Mouse (Mus musculus) kidney, postnatal 25 days (tissue): Measurements from ENCODE around the gene Ube2o.

Experiments
- DNase-seq, 2 experiments: peaks; one replicate each; pipeline ENCODE4 v3.0.0; 2021; ENCODE audit warnings: mixed read lengths in 2 of 2

Ube2o gene

DNA sequence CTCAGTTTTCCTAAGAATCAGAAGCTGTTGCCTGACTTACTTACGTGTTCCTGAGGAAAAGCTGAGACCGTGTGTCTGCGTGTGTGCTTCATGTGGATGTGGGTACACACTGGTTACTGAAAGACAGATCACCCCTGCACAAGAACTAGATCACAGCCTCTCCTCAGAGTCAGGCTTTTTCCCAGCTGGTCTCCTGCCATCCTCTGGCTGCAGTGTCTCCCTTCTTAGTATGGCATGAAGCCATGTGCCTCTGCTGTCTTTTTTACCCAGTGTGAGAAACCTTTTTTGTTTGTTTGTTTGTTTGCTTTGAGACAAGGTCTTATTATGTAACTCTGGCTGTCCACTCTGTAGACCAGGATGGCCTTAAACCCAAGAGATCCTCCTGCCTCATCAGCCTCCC, 2.0 kb downstream of the Ube2o start:
- no peak for DNase-seq

DNA sequence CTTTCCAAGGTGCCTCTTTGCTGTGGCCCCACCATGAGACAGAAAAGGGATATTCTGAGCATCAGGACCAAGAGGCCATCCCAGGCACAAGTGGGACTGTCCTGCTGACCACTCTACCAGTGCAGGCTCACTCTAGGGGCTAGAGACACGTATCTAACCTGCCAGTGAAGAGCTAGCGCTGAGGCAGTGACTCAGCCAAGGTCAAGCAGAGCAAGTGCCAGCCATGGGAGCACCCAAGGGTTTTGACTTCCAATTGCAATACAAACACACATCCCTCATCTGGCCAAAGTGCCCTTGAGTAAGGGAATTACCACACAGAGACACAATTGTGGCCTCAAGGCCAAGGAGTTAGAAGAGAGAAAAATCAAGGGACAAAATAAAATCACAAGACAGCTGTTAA, 5.9 kb downstream of the Ube2o start:
- no peak for DNase-seq

DNA sequence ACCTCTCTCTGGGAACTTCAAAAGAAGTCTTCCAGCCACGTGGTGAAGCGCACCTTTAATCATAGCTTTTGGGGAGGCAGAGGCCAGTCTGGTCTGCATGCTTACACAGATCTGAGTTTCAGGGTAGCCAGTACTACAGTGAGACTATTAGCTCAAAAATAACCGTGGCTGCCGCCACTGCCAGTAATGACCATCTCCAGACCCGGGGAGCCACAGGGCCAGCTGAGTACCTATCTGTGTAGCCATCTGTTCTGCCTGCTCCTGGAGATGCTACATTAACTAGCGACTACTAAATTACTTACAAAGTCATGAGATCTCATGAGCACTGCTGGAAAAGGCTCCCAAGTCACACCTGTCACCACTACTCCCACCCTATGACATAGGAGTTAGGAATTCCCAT, 6.3 kb downstream of the Ube2o start:
- no peak for DNase-seq

DNA sequence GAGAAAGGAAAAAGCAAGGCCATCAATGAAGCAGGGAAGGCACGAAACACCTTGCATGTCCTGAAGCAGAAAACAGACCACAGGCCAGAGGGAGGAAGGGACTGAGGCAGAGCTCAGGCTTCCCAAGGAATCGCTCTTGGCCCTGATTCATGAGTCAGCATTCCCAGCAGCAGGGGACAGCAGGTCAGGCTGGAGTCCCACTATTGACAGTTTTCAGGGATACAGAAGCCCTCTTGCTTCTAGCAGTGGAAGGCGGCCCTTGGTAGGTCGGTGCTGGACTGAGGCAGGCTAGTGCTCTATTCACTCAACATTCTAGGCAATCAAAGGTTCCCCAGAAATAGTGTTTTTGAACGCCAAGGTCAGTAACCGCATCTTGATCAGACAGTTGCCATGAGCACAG, 6.8 kb downstream of the Ube2o start:
- no peak for DNase-seq

DNA sequence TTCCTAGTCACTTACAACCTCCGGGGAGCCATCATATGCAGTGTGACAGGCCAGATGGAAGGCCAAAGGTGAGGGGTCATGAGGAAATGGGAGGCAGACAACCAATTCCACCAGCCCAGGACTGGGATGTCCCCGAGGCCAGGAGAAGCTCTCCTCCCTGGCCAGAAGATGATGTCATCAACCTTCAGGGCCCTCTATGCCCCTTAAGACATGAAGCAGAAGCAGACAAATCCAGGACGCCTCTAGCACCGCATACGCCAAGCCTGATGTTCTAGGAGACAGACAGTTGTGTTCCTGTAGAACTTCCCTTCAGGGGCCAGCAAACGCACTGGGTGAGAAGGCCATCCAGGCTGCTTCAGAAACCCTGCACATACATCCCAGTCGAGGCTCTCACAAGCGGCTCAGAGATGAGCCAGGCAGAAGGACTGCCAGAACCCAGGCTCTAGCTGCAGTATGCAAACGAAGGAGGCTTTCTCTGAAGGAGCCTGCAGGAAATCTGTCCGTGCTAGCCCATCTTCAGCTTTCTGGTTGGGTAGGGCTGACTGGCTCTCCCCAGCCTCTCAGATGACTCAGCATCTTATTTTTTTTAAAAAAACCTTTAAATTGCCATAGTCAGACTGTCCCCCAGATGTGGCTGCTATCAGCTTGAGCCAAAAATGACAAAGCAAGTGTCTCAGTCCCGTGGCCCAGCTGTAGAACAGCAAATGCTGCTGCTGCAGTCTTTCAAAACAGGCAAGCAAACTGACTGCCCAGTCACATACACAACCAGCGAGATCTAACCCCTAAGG, 8.3 kb downstream of the Ube2o start:
- DNase-seq = no peak

DNA sequence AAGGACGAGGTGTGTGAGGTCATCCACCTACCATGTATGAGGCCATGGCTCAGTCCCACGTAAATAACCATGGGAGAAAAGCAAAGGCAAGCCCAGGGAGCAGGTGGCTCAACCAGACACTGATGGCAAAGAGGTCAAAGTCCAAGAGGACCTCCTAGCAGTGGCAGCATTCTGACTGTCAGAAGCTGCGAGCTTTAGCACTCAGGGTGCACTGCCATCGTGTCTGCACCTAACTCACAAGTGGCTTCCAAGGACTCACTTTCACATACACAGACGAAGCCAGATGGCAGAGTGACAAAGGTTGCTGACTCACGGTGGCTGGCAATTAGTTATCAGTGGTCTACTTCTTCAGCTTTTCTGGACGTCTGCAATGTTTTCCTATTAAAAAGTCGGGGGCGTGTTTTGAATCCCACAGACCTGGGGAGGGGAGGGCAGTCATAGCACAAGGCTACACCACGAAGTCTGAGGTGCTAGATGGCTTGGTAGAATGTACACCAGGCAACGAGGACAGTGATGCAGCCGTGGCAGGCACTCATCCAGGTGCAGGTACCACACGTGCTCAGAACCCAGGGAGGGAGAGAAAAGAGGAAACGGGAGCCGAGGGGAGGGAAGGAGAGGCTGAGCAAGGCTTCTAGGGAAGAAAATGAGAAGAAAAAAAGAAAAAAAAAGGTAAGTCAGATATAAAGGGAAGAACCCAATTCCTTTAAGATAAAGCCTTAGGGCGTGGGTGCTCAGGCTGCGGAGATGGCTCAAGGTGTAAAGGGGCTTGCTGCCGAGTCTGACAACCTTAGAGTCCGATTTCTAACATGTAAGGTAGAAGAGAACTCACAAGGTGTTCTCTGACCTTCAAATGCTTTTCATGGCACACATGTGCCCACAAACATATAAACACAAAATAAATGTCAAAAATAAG, 9.2 kb downstream of the Ube2o start:
- DNase-seq = no peak

DNA sequence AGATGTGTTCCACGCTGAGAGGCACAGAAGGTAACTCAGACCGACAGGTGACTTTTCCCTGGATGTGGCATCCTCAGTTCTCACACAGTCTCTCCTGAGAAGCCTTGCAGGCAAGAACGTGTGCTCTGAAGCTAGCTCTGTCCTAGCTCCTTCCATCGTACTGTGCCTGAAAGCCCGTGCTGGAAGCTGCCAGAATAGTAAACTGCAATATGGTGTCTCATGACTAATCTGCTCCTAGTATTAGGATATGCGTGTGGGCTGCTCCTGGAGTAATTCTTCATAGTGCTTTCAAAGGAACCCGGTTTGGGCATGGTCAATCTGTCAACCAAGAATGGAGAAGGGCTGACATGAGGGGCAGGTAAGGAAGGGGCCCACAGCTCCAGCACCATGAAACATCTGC, 10.4 kb downstream of the Ube2o start:
- DNase-seq = no peak

DNA sequence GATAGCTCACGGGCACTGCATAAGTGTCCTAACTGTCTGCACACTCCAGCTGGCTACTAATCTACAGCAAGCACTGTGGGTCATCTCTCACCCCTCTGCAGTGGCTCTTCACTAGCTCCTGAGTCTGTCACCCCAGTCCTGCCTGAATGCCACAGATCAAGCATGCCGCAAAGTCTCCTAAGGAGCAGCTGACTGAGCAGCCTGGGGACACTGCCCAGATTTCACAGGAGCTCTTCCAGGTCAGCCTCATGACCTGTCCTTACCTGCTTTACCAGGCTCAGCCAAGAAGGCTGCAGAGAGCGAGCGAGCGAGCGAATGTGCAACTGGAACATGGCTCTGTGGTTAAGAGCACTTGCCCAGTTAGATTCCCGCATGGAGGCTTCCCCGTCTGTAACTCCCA, 13.7 kb downstream of the Ube2o start:
- no peak for DNase-seq

DNA sequence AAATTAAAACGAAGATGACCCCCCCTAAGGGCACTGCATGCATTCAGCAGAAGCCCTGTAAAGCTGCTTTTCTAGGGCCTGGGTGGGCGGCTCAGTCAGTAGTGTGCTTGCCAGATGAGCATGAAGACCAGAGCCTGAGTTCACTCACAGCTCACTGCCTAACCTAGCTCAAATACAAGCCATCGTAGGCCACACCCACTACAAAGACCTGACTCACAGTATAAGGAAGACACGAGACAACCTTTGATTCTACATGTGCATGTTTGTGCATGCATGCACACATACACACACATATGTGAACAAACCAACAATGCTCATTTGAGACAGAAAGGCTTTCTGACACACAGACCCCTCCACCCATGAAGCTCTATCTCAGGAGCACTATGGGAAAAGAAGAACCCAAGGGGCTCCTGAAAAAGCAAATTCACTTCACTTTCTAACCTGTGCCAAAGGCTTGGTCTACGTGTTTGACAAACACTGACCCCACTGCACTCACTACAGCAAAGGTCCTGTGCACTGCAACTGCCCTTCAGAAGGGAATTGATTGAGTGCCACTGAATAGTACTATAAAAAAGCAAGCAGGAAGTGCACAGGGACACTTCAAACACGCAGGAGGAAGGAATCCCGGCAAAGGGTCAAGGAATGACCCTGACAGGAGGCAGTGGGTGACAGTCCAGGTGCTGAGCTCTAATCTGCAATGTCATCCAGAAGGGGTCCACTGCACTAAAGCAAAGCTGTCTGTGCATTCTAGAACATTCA, 15.8 kb downstream of the Ube2o start:
- no peak for DNase-seq

DNA sequence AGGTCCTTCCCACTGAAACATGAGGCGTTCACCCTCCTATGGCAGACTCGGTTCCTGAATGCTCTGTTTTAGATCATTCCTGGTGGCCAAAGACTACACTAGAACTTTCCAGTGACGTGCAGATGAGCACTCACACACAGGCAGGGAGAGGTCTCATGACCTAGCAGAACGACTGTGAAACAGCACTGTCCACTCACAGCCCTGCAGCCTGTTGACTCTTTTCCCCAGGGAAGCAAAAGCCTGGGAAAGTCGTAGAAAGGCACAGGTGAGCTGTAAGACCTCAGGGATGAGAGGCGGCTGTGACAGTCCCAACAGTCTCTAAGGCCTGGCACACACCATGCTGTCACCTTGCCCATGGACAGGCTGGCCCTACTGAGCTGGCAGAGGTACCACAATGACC, 24.9 kb downstream of the Ube2o start:
- no peak for DNase-seq

DNA sequence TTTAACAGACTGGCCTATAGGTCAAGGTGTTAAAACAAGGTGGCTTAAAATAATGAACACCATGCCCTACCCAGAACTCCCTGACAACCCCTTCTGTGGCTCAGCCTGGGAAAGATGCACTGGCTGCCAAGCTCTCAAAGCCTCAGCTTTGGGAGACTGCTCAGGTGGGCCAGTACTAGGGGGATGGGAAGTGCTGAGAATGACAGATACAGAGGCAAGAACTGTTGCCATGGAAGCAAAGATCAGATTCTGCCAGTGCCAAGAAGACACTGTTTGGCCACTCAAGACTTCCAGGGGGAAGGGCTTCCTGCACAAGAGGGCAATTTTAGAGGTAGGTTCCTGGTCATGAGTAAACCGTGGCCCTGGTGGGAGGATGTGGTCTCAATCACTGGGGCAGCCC, 25.7 kb downstream of the Ube2o start:
- no peak for DNase-seq

DNA sequence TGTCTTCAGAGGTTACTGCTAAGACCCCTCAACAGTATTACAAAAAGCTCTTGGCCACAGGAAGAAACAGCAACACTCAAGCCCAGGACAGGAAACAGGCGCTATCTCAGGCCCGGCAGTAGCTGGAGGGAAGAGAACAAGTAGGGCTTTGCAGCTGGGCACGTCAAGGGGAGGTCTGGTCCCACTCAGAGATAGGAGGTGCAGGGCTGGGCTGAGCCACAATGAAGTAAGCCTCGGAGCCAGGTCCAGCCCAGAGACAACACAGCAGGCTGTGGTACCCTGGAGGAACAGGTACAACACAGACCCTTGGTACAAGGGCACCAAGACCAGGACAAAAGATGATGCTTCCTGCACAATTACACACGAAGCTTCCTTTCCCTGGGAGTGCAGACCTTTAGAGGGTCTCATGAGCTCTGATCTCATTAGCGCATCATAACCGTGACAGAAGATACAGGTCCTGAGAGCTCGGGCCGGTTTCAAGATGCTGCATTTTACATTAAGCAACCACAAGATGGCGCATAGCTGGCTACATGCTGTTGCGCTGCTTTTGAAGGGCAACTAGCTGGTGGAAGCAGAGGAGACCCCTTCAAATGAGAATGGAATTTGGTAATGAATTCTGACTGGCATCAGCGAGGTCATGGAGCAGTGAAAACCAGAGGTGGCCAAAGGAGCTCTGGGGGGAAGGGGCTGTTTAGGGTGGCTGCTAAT, 26.9 kb downstream of the Ube2o start:
- DNase-seq = peak in 1 of 2 experiments; percentile 54

DNA sequence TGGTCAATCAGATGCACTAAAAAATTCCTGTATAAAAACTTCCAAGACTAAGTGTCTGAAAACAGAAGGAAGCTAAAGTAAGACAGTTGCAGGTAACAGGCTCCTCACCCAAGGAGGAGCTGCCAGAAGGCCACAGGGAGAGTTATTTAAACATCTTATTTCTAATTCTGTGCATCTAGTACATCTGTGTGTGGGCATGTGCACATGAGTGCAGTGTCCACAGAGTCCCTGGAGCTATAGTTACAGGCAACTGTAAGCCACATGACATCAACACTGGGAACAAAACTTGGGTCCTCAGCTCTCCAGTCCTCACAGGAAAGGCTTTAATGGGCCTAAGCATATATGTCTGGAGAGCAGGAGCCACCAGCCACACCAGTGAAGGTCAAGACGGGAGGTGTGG, 29.1 kb downstream of the Ube2o start:
- DNase-seq = no peak

DNA sequence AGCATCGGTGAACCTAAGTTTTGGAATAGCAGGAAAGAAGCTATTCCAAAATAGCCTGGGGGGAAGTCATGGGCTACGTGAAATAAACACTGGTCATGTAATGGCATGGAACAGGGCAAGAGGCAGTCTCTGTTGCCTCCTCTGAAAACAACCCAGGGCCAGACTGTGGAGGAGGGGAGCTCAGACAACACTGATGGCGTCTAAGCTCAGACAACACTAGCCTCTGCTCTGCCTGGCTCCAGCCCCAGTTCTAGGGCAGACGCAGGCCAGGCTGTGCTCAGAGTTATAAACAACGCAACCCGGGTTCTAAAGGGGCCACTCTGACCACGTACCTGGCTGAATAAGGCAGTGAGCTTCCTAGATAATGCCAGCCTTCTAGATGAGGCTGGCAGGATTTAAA, 30.5 kb downstream of the Ube2o start:
- peak in 1 of 2 experiments; percentile 56 for DNase-seq

DNA sequence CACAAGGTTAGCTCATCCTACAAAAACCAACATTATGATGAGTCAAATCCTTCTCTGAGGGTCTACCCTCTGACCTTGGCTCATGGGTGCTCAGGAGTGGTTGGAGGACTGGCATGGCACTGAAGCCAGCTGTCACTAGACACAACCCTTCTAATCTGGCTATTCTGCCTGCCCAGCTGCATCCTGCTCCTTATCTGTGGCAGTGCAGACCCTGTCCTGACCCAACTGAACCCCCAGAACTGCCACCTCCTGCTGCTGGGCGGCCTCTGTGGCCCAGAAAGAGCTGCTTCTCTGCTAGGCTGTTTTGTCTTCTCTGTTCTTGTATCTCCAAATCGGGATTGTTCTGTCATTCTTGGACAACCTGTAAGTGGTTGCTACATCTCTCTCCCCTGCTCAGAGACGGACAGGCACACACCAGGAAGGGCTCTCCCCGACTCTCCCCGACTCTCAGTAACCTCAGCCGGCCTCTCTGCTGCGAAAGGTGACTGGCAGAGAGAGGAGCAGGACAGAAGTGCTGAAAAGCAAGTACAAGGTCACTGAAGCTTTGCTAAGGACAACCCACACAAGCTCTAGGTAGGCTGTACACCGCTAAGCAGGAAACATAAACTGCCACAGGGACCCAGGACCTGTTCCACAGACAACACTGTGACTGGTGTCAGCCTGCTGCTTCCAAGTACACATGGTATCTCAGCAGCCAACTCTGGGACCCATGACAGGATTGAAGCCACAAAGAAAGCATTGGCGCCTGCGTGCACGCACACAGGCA, 31.8 kb downstream of the Ube2o start:
- DNase-seq = no peak

DNA sequence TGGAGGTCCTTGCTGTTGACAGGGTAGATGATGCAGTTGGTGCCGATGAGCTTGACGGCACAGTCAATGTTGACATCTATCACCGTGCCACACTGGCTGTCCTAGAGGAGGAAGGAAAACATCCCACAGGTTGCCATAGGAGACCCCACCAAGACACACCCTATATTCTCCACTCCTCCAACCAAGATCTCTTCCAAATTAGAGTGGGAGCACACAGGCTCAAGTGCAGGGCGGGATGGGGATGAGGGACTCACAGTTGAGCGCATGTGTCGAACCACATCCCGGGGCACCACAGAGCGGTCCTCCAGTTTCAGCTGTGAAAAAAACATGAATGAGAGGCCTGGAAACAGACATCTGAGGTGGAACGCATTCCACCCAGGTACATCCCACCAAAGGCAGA, 32.5 kb downstream of the Ube2o start:
- DNase-seq = no peak

DNA sequence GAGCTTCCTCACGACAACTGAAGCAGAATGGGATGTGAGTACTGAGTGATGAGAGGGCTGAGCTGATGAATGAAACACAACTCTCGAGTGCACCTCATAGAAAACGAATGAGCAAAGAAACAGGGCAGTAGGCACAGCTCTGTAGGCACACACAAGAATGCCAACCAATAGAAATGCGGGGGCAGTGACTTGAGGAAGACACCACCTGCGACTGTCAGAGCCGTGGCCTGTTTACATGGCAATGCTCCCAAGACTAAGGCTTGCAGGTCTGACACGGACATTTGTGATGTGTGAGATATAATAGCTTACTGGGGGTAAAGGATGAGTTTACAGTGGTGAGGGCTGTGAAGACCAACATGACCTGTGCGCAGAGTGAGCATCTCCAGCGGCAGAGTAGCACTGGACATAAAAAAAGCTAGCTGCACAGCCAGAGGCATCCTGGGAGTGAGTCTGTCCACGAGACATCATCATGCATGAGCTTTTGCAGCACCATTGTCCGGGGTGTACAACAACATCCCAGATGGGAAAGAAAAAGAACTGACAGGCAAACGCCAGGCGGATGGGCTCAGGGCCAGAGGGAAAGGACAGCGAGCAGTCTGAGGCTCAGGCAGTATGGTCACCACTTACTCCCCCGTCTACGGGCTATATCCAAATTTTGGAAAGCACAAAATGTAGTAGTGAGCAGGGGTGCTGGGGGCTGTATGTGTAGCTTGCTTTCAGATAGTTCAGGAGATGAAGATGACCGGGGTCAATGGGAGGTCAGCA, 33.8 kb downstream of the Ube2o start:
- DNase-seq = no peak

DNA sequence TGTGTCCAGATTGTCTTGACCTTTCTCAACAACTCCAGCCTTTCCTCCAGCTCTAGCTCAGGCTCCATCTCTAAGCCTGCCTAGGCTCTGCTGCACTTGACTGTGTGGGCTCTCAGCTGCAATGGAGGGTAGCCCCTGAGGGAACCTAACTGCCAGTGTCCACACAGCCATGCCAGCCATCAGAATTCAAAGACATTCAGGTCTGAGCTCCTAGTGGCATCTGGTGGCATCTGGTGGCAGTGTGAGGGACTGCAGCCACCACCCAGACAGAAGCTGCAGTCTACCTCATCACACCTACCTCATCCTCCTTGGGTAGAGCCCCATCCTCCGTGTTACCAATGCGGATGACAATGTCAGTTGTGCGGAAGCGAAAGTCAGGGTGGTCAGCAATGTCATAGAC, 38.1 kb downstream of the Ube2o start:
- peak in 1 of 2 experiments; percentile 68 for DNase-seq

DNA sequence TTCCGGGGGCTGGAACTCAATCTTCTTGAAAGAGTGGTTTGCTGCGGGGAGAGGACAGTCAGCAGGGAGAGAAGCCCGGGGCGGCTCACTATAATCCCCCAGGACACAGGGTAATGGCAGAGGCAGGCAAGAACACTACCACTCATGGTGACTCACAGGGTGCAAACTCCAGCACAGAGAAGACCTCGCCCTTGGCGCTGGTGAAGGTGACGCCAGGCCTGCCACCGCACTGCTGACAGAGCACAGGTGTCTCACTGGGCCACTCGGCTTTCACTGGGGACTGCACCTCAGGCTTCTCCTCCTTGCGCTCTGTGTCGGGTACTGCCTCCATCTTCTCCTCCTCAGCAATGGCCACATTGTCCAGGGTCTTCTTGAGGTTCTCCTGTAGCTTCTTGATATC, 40.1 kb downstream of the Ube2o start:
- DNase-seq = no peak

DNA sequence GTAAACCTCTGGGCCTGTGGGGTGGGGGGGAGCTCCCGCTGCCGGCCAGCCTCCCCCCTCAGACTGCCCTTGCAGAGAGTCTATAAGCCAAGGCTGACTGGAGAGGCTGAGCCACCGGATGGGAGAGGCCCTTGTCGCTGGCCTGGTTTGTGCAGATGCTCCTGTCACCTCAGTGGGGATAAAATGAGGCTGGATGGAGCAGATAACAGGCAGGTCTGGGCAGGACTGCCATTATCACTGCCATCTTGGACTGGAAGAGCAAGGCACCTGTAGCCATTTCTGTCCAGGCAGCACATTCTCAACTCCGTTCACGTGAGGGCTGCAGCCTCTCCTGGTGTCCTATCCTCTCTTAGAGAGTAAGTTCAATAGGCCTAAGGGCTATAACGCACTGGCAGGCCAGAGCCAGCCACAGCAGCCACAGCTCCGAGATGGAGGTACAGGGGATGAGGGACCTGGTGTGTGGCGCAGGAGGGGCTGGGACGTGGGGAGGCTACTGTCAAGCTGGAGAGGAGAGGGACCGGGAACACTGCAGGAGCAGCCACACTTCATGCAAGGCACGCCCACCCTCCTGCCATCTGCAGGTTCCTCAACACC, 43.0 kb downstream of the Ube2o start:
- no peak for DNase-seq

DNA sequence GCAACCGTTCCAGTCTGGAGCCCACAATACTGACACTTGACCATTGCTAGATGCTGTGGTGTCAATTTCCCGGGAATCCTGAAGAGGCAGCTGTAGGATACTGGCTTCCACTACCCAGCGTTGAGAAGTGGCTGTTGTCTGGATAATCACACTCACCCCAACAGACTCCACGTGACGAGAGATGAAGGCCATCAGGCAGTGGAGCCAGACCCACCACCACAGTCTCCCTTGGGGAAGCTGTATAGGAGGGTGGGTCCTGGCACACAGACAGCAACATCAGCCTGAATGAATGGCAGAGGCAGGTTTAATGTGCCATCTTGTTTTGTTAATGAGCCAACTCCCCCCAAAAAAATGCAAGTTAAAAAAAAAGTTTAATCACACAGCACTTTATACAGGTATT, 43.9 kb downstream of the Ube2o start:
- DNase-seq = no peak
